Mouse (Mus musculus) kidney, postnatal 0 days (tissue): ENCODE results near the gene Prpf8. TPM values are rescaled to one million over a fixed set of nuclear protein-coding genes. Genes with fewer than 3 reads are reported as not detected.

ENCODE experiments used
- ATAC-seq: fragments of 200-750 bp; cut with Nextera tagmentation; replicated peaks from 2 replicates; pipeline ENCODE4 v1.8.0; 2017; ENCODE audit warnings: low read depth, moderate number of reproducible peaks, moderate TSS enrichment, moderate library complexity; ENCODE audit not compliant: low FRiP score
- DNase-seq: peaks from one replicate; pipeline ENCODE4 v3.0.0-alpha.2; 2016; ENCODE audit warnings: low spot score
- H3K27ac ChIP-seq: fragments of 300-500 bp; sonication (generic); 2 replicates; pipeline ENCODE4 v1.5.1; 2014; ENCODE audit warnings: mild to moderate bottlenecking
- H3K27me3 ChIP-seq: fragments of 300-500 bp; sonication (generic); 2 replicates; pipeline ENCODE4 v1.6.1; 2014; ENCODE audit warnings: low read length, mixed read lengths; ENCODE audit not compliant: insufficient read depth
- H3K36me3 ChIP-seq: fragments of 300-500 bp; sonication (generic); 2 replicates; pipeline ENCODE4 v1.6.1; 2014; ENCODE audit warnings: low read length, mixed read lengths; ENCODE audit not compliant: insufficient read depth
- H3K4me1 ChIP-seq: fragments of 300-500 bp; sonication (generic); replicated peaks from 2 replicates; pipeline ENCODE4 v1.6.1; 2014; ENCODE audit warnings: antibody characterized with exemption, low read length, mixed read lengths; ENCODE audit not compliant: insufficient read depth
- H3K4me2 ChIP-seq: fragments of 300-500 bp; sonication (generic); 2 replicates; pipeline ENCODE4 v1.6.1; 2014; ENCODE audit warnings: mild to moderate bottlenecking, low read length, moderate library complexity, mixed read lengths
- H3K4me3 ChIP-seq: fragments of 300-500 bp; sonication (generic); replicated peaks from 2 replicates; pipeline ENCODE4 v1.5.1; 2014; ENCODE audit warnings: low read depth, low read length
- H3K9ac ChIP-seq: fragments of 300-500 bp; sonication (generic); 2 replicates; pipeline ENCODE4 v1.6.1; 2014; ENCODE audit warnings: low read depth, low read length
- H3K9me3 ChIP-seq: fragments of 300-500 bp; sonication (generic); replicated peaks from 2 replicates; pipeline ENCODE4 v1.6.1; 2016; ENCODE audit warnings: low read length, inconsistent platforms, mixed read lengths
- CTCF ChIP-seq: IDR thresholded peaks from 2 replicates; pipeline ENCODE4 v1.5.1; 2016; ENCODE audit warnings: antibody characterized with exemption, low read depth, mild to moderate bottlenecking, moderate library complexity
- WGBS: fragments of 180-500 bp; shearing (Covaris S2); extraction: QIAGEN DNeasy Blood & Tissue Kit; methylation state at CpG from one replicate; pipeline ENCODE4 v1.1.7; 2014; 5-methylcytosine and 5-hydroxymethylcytosine counted together
- polyA plus RNA-seq: library from polyadenylated mRNA; unstranded; fragments of >200 nt; fragmentation: Nextera tagmentation; extraction: Ambion mirVana; gene quantifications from 2 replicates; pipeline ENCODE4 v1.2.1, GENCODE M21; 2015

Prpf8 gene
- polyA plus RNA-seq: 36.3 and 36.6 TPM in 2 replicates

- Histone ChIP-seq H3K27ac (peak within 1 kb of the TSS; percentile 82), H3K36me3 (peaks cover 23% of the 10 kb centered on the region), H3K9ac (peak within 1 kb of the TSS; percentile 99), H3K9me3 (no peaks in the 10 kb centered on the region), H3K4me2 (peak within 1 kb of the TSS; percentile 94), H3K4me3 (peak within 1 kb of the TSS; percentile 99), H3K4me1 (peaks cover 8% of the 10 kb centered on the region), H3K27me3 (no peaks in the 10 kb centered on the region)
- ATAC-seq (peak; percentile 99), DNase-seq (peak; percentile 99)
- under 1% methylated on average over 52 of the region's 52 CpGs for WGBS
- no peak for TF ChIP-seq CTCF
Observed at GRCm38 (mm10) chr11:75486601-75487285, at the start of gene Prpf8. TSS of gene Prpf8 (plus strand) at chr11:75486816.

- Histone ChIP-seq H3K9me3 (no peaks in the 10 kb centered on the region), H3K27ac (no peak overlapping the region), H3K27me3 (no peaks in the 10 kb centered on the region), H3K4me2 (no peak overlapping the region), H3K9ac (no peak overlapping the region), H3K4me3 (no peak overlapping the region), H3K36me3 (0 out of 2 replicates have a peak, but pooled peaks cover 8% of the 10 kb centered on the region), H3K4me1 (no peaks in the 10 kb centered on the region)
- 82% methylated on average over 13 of the region's 13 CpGs for WGBS
- no peak for DNase-seq
- no peak for ATAC-seq
- TF ChIP-seq CTCF: no peak
Observed at GRCm38 (mm10) chr11:75438194-75438593, 48.4 kb upstream of the Prpf8 start.

- H3K27ac ChIP-seq: 0 out of 2 replicates have a peak overlapping the region, but pooled peaks have one; percentile 13
- no peak overlapping the region for H3K4me3 ChIP-seq
- no peaks in the 10 kb centered on the region for H3K27me3 ChIP-seq
- H3K4me1 ChIP-seq: 0 out of 2 replicates have a peak, but pooled peaks cover 1% of the 10 kb centered on the region
- no peaks in the 10 kb centered on the region for H3K9me3 ChIP-seq
- DNase-seq (no peak), ATAC-seq (no peak)
- no peak for TF ChIP-seq CTCF
- 87% methylated on average over 3 of the region's 3 CpGs for WGBS
- no peak overlapping the region for H3K4me2 ChIP-seq
- H3K9ac ChIP-seq: no peak overlapping the region
- 0 out of 2 replicates have a peak, but pooled peaks cover 8% of the 10 kb centered on the region for H3K36me3 ChIP-seq
Observed at GRCm38 (mm10) chr11:75438804-75439203, 47.8 kb upstream of the Prpf8 start.

GRCm38 (mm10) chr11:75439363-75439762 is 47.3 kb upstream of the Prpf8 start, which contains the start of gene Serpinf2:
TSS of gene Serpinf2 (minus strand) at chr11:75439591.
- Histone ChIP-seq H3K4me2 (no peak within 1 kb of the TSS), H3K36me3 (0 out of 2 replicates have a peak, but pooled peaks cover 8% of the 10 kb centered on the region), H3K27ac (0 out of 2 replicates have a peak within 1 kb of the TSS, but pooled peaks have one; percentile 13), H3K4me1 (0 out of 2 replicates have a peak, but pooled peaks cover 4% of the 10 kb centered on the region), H3K9me3 (no peaks in the 10 kb centered on the region), H3K9ac (no peak within 1 kb of the TSS), H3K27me3 (no peaks in the 10 kb centered on the region), H3K4me3 (no peak within 1 kb of the TSS)
- TF ChIP-seq CTCF: no peak
- DNase-seq: no peak
- no peak for ATAC-seq
- 70% methylated on average over 6 of the region's 6 CpGs for WGBS

GRCm38 (mm10) chr11:75439951-75440350 is 46.7 kb upstream of the Prpf8 start:
- ATAC-seq (no peak), DNase-seq (no peak)
- Histone ChIP-seq H3K4me3 (no peak overlapping the region), H3K4me1 (0 out of 2 replicates have a peak, but pooled peaks cover 4% of the 10 kb centered on the region), H3K27me3 (no peaks in the 10 kb centered on the region), H3K27ac (no peak overlapping the region), H3K4me2 (no peak overlapping the region), H3K36me3 (0 out of 2 replicates have a peak, but pooled peaks cover 8% of the 10 kb centered on the region), H3K9me3 (no peaks in the 10 kb centered on the region), H3K9ac (no peak overlapping the region)
- 83% methylated on average over 3 of the region's 3 CpGs for WGBS
- no peak for TF ChIP-seq CTCF

- 0 out of 2 replicates have a peak, but pooled peaks cover 4% of the 10 kb centered on the region for H3K4me1 ChIP-seq
- H3K4me2 ChIP-seq: no peak overlapping the region
- no peaks in the 10 kb centered on the region for H3K27me3 ChIP-seq
- H3K36me3 ChIP-seq: 0 out of 2 replicates have a peak, but pooled peaks cover 11% of the 10 kb centered on the region
- H3K9me3 ChIP-seq: no peaks in the 10 kb centered on the region
- WGBS: 83% methylated on average over 7 of the region's 7 CpGs
- no peak overlapping the region for H3K27ac ChIP-seq
- ATAC-seq (no peak), DNase-seq (no peak)
- no peak overlapping the region for H3K4me3 ChIP-seq
- TF ChIP-seq CTCF: no peak
- H3K9ac ChIP-seq: no peak overlapping the region
Observed at GRCm38 (mm10) chr11:75441034-75441433, 45.6 kb upstream of the Prpf8 start.
